ENCODE assay signal across 9 mouse cellular contexts in genomic region chr6:50220863-50221262, GRCm38 (mm10). TPM values are rescaled to one million over a fixed set of nuclear protein-coding genes. Genes with fewer than 3 reads are reported as not detected.
DNase-seq lines count a peak whose midpoint lies in the region; TF ChIP-seq lines count a peak whose summit lies in the region.
"Had no signal": no experiment of that assay in that cellular context is flagged by ENCODE, and none has a peak within 500 bp of the region (broad histone marks: within the 10 kb centered on the region; RNA-seq: fewer than 3 reads in every experiment).

No protein-coding gene starts in this region.

- no peaks in the 10 kb centered on the region for H3K4me1 ChIP-seq in CH12.LX (ENCODE audit: control insufficient read depth in 1 of 2, insufficient read depth in 2 of 2)
- H3K4me1 ChIP-seq in embryonic facial prominence, embryonic 10.5 days = peaks cover 8% of the 10 kb centered on the region; the same call in 1 of the 2 replicates
- H3K4me1 ChIP-seq in liver, adult 2 months (ENCODE audit: control insufficient read depth, insufficient read depth, low read length) = no peaks in the 10 kb centered on the region
- H3K4me1 ChIP-seq: embryonic facial prominence, embryonic 15.5 days had no signal

- H3K27ac ChIP-seq in CH12.LX (ENCODE audit: insufficient read depth, low read depth) = no peak overlapping the region
- H3K27ac ChIP-seq in embryonic facial prominence, embryonic 10.5 days (replicated peaks) = no peak overlapping the region
- no peak overlapping the region for H3K27ac ChIP-seq in liver, adult 2 months (replicated peaks; ENCODE audit: insufficient read depth, low read depth, low read length)
- H3K27ac ChIP-seq: embryonic facial prominence, embryonic 15.5 days had no signal

- no peak for TF ChIP-seq POLR2A in CH12.LX (IDR thresholded peaks at IDR 0.05; ENCODE audit: low read depth, low read length)
- TF ChIP-seq POLR2A in liver, adult 2 months (IDR thresholded peaks at IDR 0.05; ENCODE audit: extremely low read depth, insufficient read depth, low read length) = no peak

- TF ChIP-seq EP300 in CH12.LX (IDR thresholded peaks at IDR 0.05; ENCODE audit: low read length) = no peak

- no peak overlapping the region for H3K4me2 ChIP-seq in CH12.LX (ENCODE audit: insufficient read depth, low read depth, poor library complexity, severe bottlenecking)
- H3K4me2 ChIP-seq: embryonic facial prominence, embryonic 15.5 days had no signal

- no peaks in the 10 kb centered on the region for H3K9me3 ChIP-seq in CH12.LX (replicated peaks; ENCODE audit: low read length)
- no peaks in the 10 kb centered on the region for H3K9me3 ChIP-seq in embryonic facial prominence, embryonic 10.5 days
- H3K9me3 ChIP-seq: embryonic facial prominence, embryonic 15.5 days had no signal

- WGBS in embryonic facial prominence, embryonic 10.5 days = 46% methylated on average over 6 of the region's 6 CpGs
- WGBS in liver, adult 2 months = 32% methylated on average over 6 of the region's 6 CpGs

- peak; percentile 63 for TF ChIP-seq RAD21 in CH12.LX (IDR thresholded peaks at IDR 0.05; ENCODE audit: low read depth, low read length)

- H3K36me3 ChIP-seq in CH12.LX (replicated peaks in 1 of 2; ENCODE audit: control insufficient read depth in 1 of 2, insufficient read depth in 1 of 2, low read length in 1 of 2) = peaks cover 0 to 2% of the 10 kb centered on the region in 2 experiments
- H3K36me3 ChIP-seq in embryonic facial prominence, embryonic 10.5 days (replicated peaks) = no peaks in the 10 kb centered on the region; the same call in 1 of the 2 replicates
- H3K36me3 ChIP-seq in liver, adult 2 months (ENCODE audit: control insufficient read depth, insufficient read depth, low read length) = no peaks in the 10 kb centered on the region
- H3K36me3 ChIP-seq: embryonic facial prominence, embryonic 15.5 days had no signal

- no peaks in the 10 kb centered on the region for H3K27me3 ChIP-seq in CH12.LX (replicated peaks)
- H3K27me3 ChIP-seq in embryonic facial prominence, embryonic 10.5 days (replicated peaks; ENCODE audit: low read depth, poor library complexity, severe bottlenecking) = no peaks in the 10 kb centered on the region
- no peaks in the 10 kb centered on the region for H3K27me3 ChIP-seq in liver, adult 2 months (ENCODE audit: control insufficient read depth, insufficient read depth, low read length)
- H3K27me3 ChIP-seq: embryonic facial prominence, embryonic 15.5 days had no signal

- H3K9ac ChIP-seq in CH12.LX (ENCODE audit: insufficient read depth, low read depth) = no peak overlapping the region
- no peak overlapping the region for H3K9ac ChIP-seq in liver, adult 2 months (ENCODE audit: low read depth, low read length)
- H3K9ac ChIP-seq: embryonic facial prominence, embryonic 15.5 days had no signal

- DNase-seq in layer of hippocampus, adult 11-12 months (ENCODE audit: low spot score) = peak; percentile 24
- no peak for DNase-seq in layer of hippocampus, adult 8-10 months (ENCODE audit: low spot score in 2 of 2)
- peak; percentile 43 for DNase-seq in CH12.LX (ENCODE audit: extremely low read depth)
- peak; percentile 39 for DNase-seq in adrenal gland, adult 2 months
- DNase-seq in embryonic facial prominence, embryonic 10.5 days (ENCODE audit: low spot score) = peak; percentile 45
- DNase-seq in liver, adult 2 months (ENCODE audit: extremely low read depth, low read depth, low spot score) = peak; percentile 31
- peak; percentile 20 to 60 for DNase-seq in spleen, postnatal 10 days (ENCODE audit: low spot score in 2 of 2)
- DNase-seq in left cerebral cortex, adult 9 months (ENCODE audit: low spot score in 2 of 2) = no peak

- no peak overlapping the region for H3K4me3 ChIP-seq in CH12.LX (replicated peaks in 1 of 3; ENCODE audit: low read depth in 2 of 3, low read length in 2 of 3, poor library complexity in 1 of 3)
- H3K4me3 ChIP-seq in embryonic facial prominence, embryonic 10.5 days = no peak overlapping the region
- no peak overlapping the region for H3K4me3 ChIP-seq in liver, adult 2 months (ENCODE audit: insufficient read depth, low read depth, low read length)
- H3K4me3 ChIP-seq: embryonic facial prominence, embryonic 15.5 days had no signal

- dilution Hi-C loops in CH12.LX (cut with MboI; ENCODE audit: extremely low pct_ligation_motif_present, extremely low pct_unique_long_range_greater_than_20kb, low sequenced_read_pairs) = no loop called here

- in situ Hi-C loops in CH12.LX (cut with MboI; ENCODE audit: low pct_ligation_motif_present, low pct_unique_long_range_greater_than_20kb, low sequenced_read_pairs) = no loop called here

- H3K79me2 ChIP-seq in CH12.LX (replicated peaks; ENCODE audit: control insufficient read depth, extremely low read depth, insufficient read depth, poor library complexity, severe bottlenecking) = no peaks in the 10 kb centered on the region
- no peaks in the 10 kb centered on the region for H3K79me2 ChIP-seq in liver, adult 2 months (ENCODE audit: control insufficient read depth, insufficient read depth, low read length)

- TF ChIP-seq CTCF in CH12.LX (conservative IDR thresholded peaks at IDR 0.05 in 1 of 2, IDR thresholded peaks at IDR 0.05 in 1 of 2; ENCODE audit: low read depth in 2 of 2, low read length in 2 of 2) = peak; percentile 85 to 87
- TF ChIP-seq CTCF in liver, adult 2 months (IDR thresholded peaks at IDR 0.05; ENCODE audit: low read depth, low read length) = peak; percentile 93

TF ChIP-seq in CH12.LX, 34 proteins besides CTCF, POLR2A, EP300 and RAD21:
- TF ChIP-seq ZMIZ1 (IDR thresholded peaks at IDR 0.05; ENCODE audit: low read depth, low read length) (no peak), MEF2A (IDR thresholded peaks at IDR 0.05; ENCODE audit: borderline replicate concordance, low read depth, low read length) (no peak), UBTF (IDR thresholded peaks at IDR 0.05; ENCODE audit: low read depth, low read length) (no peak), NELFE (IDR thresholded peaks at IDR 0.05; ENCODE audit: low read depth, low read length) (no peak), MAX (IDR thresholded peaks at IDR 0.05; ENCODE audit: low read length) (no peak), ZC3H11A (IDR thresholded peaks at IDR 0.05; ENCODE audit: low read depth, low read length) (peak; percentile 24; the same call in 1 of the 2 replicates), HCFC1 (IDR thresholded peaks at IDR 0.05; ENCODE audit: low read depth, low read length) (no peak), CHD1 (IDR thresholded peaks at IDR 0.05; ENCODE audit: low read depth, low read length) (no peak), SMC3 (IDR thresholded peaks at IDR 0.05; ENCODE audit: low read depth, low read length) (peak; percentile 85), SIN3A (IDR thresholded peaks at IDR 0.05; ENCODE audit: low read length) (no peak), MXI1 (IDR thresholded peaks at IDR 0.05; ENCODE audit: low read depth, low read length) (no peak)

RNA-seq across cellular contexts. Expression of gene Gsdme, which starts 42.8 kb away (rescaled TPM):
- total RNA-seq in layer of hippocampus, adult 8-10 months (2022) = 10 to 100 TPM; 10.1 to 13.6 (median 10.9) TPM
- total RNA-seq in CH12.LX (2012; rRNA removed) = 0.29 and 0.38 TPM in 2 replicates
- not detected in 2 replicates for total RNA-seq in CH12.LX (2014; rRNA removed)
- 1.8 and 2.0 TPM in 2 replicates for polyA plus RNA-seq in CH12.LX (2012; ENCODE audit: insufficient read length, low read depth)
- 1 to 10 TPM; 1.2 to 3.7 TPM for total RNA-seq in adrenal gland, adult 2 months (2021)
- polyA plus RNA-seq in adrenal gland, adult 2 months (2012; rRNA removed) = 0.28 and 0.64 TPM in 2 replicates
- polyA plus RNA-seq in embryonic facial prominence, embryonic 10.5 days (2016; fragmentation: Nextera tagmentation; extraction: Ambion mirVana) = 49.3 and 50.7 TPM in 2 replicates
- total RNA-seq in liver, adult 2 months (2014; rRNA removed) = 1.0 and 1.4 TPM in 2 replicates
- 0.87 and 1.2 TPM in 2 replicates for polyA plus RNA-seq in liver, adult 2 months (2012; rRNA removed)

Comparison
In these comparisons a context has a peak if more than half of its experiments do, and no peak if none do; other contexts are left out.
1. DNase-seq: peak in layer of hippocampus, adult 11-12 months (single experiment), CH12.LX (single experiment), adrenal gland, adult 2 months (single experiment), embryonic facial prominence, embryonic 10.5 days (single experiment), liver, adult 2 months (single experiment) and spleen, postnatal 10 days (2 of 2); none in layer of hippocampus, adult 8-10 months (0 of 2) and left cerebral cortex, adult 9 months (0 of 2).